Mouse (Mus musculus) stomach, postnatal 0 days (tissue): ENCODE data around the gene Mpp2. TPM values are rescaled to one million over a fixed set of nuclear protein-coding genes. Genes with fewer than 3 reads are reported as not detected.

ENCODE experiments used
- ATAC-seq: fragments of 200-750 bp; cut with Nextera tagmentation; 2 replicates; pipeline ENCODE4 v1.8.0; 2017; ENCODE audit not compliant: low FRiP score, low TSS enrichment
- DNase-seq: peaks from one replicate; pipeline ENCODE4 v3.0.0-alpha.2; 2016; ENCODE audit warnings: low spot score
- H3K27ac ChIP-seq: fragments of 300-500 bp; sonication (generic); replicated peaks from 2 replicates; pipeline ENCODE4 v1.5.1; 2014; ENCODE audit warnings: mild to moderate bottlenecking, control low read depth
- H3K27me3 ChIP-seq: fragments of 300-500 bp; sonication (generic); 2 replicates; pipeline ENCODE4 v1.6.1; 2014; ENCODE audit warnings: low read length; ENCODE audit not compliant: control insufficient read depth, insufficient read depth
- H3K36me3 ChIP-seq: fragments of 300-500 bp; sonication (generic); 2 replicates; pipeline ENCODE4 v1.6.1; 2014; ENCODE audit warnings: low read length, mixed read lengths; ENCODE audit not compliant: control insufficient read depth, insufficient read depth
- H3K4me1 ChIP-seq: fragments of 300-500 bp; sonication (generic); replicated peaks from 2 replicates; pipeline ENCODE4 v1.6.1; 2014; ENCODE audit warnings: antibody characterized with exemption; ENCODE audit not compliant: control insufficient read depth, insufficient read depth
- H3K4me2 ChIP-seq: fragments of 300-500 bp; sonication (generic); replicated peaks from 2 replicates; pipeline ENCODE4 v1.6.1; 2014; ENCODE audit warnings: low read depth, mild to moderate bottlenecking, control low read depth, moderate library complexity
- H3K4me3 ChIP-seq: fragments of 300-500 bp; sonication (generic); 2 replicates; pipeline ENCODE4 v1.5.1; 2014; ENCODE audit warnings: low read depth, low read length, control low read depth
- H3K9ac ChIP-seq: fragments of 300-500 bp; sonication (generic); 2 replicates; pipeline ENCODE4 v1.6.1; 2014; ENCODE audit warnings: mild to moderate bottlenecking, low read length, control low read depth, mixed read lengths
- H3K9me3 ChIP-seq: fragments of 300-500 bp; sonication (generic); 2 replicates; pipeline ENCODE4 v1.6.1; 2016; ENCODE audit warnings: low read length; ENCODE audit not compliant: control insufficient read depth
- CTCF ChIP-seq: IDR thresholded peaks from 2 replicates; pipeline ENCODE4 v1.5.1; 2016; ENCODE audit warnings: antibody characterized with exemption, low read depth, mild to moderate bottlenecking, moderate library complexity
- EP300 ChIP-seq: optimal IDR thresholded peaks from 2 replicates; pipeline ENCODE3; 2016; ENCODE audit warnings: antibody characterized with exemption
- WGBS: fragments of 180-500 bp; shearing (Covaris S2); extraction: QIAGEN DNeasy Blood & Tissue Kit; methylation state at CpG from one replicate; pipeline ENCODE4 v1.1.7; 2014; 5-methylcytosine and 5-hydroxymethylcytosine counted together
- polyA plus RNA-seq: library from polyadenylated mRNA; unstranded; fragments of >200 nt; fragmentation: Nextera tagmentation; extraction: Ambion mirVana; gene quantifications from 2 replicates; pipeline ENCODE4 v1.2.1, GENCODE M21; 2015

The Mpp2 gene
- polyA plus RNA-seq, 1 experiment from 2014 or later, result 2.8 TPM

- no peaks in the 10 kb centered on the region for H3K36me3 ChIP-seq
- TF ChIP-seq EP300 (no peak), CTCF (no peak)
- no peaks in the 10 kb centered on the region for H3K4me1 ChIP-seq
- H3K9ac ChIP-seq, result no peak overlapping the region
- H3K27ac ChIP-seq, result no peak overlapping the region
- DNase-seq (no peak), ATAC-seq (no peak)
- no peak overlapping the region for H3K4me2 ChIP-seq
- no peaks in the 10 kb centered on the region for H3K9me3 ChIP-seq
- no peak overlapping the region for H3K4me3 ChIP-seq
- 80% methylated on average over 9 of the region's 9 CpGs for WGBS
- no peaks in the 10 kb centered on the region for H3K27me3 ChIP-seq
Measured at GRCm38 (mm10) chr11:102019736-102020135, 68.6 kb downstream of the Mpp2 start.

DNA sequence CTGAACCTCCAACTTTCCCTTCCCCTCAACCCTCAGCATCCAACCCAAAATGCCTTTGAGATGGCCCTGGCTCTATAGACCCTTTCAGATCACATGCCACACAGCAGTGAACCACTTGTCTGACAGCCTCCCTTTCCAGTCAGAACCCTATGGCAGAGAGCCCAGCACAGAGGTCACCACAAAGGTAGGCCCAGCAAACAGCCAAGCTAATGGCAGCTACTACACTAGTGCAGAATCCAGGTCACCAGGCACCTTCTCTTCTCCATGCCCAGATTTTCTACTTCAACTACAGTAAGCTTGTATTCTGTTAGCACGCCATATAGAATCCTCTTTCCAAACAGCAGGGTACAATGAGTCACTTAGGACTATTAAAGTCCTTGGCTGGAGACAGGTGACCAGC lies 72.2 kb downstream of the Mpp2 start:
- no peak for DNase-seq
- peaks cover 2% of the 10 kb centered on the region; the same call in 1 of the 2 replicates for H3K36me3 ChIP-seq

DNA sequence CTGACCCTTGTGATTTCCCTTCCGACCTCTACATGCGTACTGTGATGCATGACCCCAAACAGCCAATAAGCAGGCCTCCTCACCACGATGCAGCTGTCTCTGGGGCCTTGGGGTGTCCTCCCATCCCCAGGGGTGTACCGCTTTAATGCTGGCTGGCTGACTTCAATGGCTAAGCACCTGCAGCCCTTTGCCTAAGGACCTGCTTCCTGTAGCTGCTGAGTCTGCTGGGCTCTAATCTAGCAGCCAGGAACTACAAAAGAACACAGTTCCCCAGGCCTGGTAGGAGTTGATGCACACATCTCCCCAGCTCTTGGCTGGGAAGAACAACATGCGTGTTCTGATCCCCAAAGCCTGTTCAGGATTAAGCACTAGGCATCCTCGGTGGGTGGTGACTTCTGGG lies 72.8 kb downstream of the Mpp2 start:
- DNase-seq (no peak), ATAC-seq (no peak)
- Histone ChIP-seq H3K4me2 (no peak overlapping the region), H3K27ac (no peak overlapping the region), H3K9me3 (no peaks in the 10 kb centered on the region), H3K9ac (no peak overlapping the region), H3K4me3 (no peak overlapping the region), H3K27me3 (no peaks in the 10 kb centered on the region), H3K36me3 (peaks cover 2% of the 10 kb centered on the region; the same call in 1 of the 2 replicates), H3K4me1 (no peaks in the 10 kb centered on the region)
- WGBS, result 77% methylated on average over 6 of the region's 6 CpGs
- TF ChIP-seq CTCF (no peak), EP300 (no peak)

More for the DNA sequence above, 72.2 kb downstream of the Mpp2 start:
- no peak for ATAC-seq
- 100% methylated on average over 1 of the region's 1 CpGs for WGBS
- no peak for TF ChIP-seq EP300
- no peak for TF ChIP-seq CTCF
- Histone ChIP-seq H3K4me2 (no peak overlapping the region), H3K4me1 (no peaks in the 10 kb centered on the region), H3K4me3 (no peak overlapping the region), H3K9ac (no peak overlapping the region), H3K27ac (no peak overlapping the region), H3K27me3 (no peaks in the 10 kb centered on the region), H3K9me3 (no peaks in the 10 kb centered on the region)

DNA sequence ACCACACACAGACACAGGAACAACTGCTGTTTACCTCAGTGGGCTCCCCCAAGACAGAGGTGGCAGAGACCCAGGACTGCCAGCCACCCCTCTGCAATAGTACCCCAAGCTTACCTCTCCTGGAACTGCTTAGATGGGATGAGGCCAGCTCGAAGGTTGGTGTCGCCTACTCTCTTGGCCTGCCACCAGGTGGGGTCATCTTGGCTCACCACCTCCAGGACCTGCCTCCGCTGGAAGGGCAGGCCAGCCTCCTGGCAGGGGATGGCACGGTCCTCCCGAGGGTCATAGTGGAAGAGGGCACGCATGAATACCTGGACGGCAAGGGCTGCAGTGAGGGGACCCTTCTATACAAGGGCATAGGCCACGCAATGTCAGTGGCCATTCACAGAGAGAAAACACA lies 75.1 kb downstream of the Mpp2 start:
- DNase-seq, result no peak
- Histone ChIP-seq H3K36me3 (peaks cover 2% of the 10 kb centered on the region; the same call in 1 of the 2 replicates), H3K27ac (no peak overlapping the region), H3K4me2 (no peak overlapping the region), H3K9me3 (no peaks in the 10 kb centered on the region), H3K4me3 (no peak overlapping the region), H3K27me3 (no peaks in the 10 kb centered on the region), H3K9ac (no peak overlapping the region), H3K4me1 (no peaks in the 10 kb centered on the region)
- ATAC-seq, result no peak
- TF ChIP-seq CTCF (no peak), EP300 (no peak)
- WGBS, result 75% methylated on average over 8 of the region's 8 CpGs

GRCm38 (mm10) chr11:102011510-102011909 lies 76.8 kb downstream of the Mpp2 start:
- 75% methylated on average over 8 of the region's 8 CpGs for WGBS
- TF ChIP-seq CTCF (no peak), EP300 (no peak)
- Histone ChIP-seq H3K36me3 (peaks cover 2% of the 10 kb centered on the region; the same call in 1 of the 2 replicates), H3K27ac (no peak overlapping the region), H3K4me1 (no peaks in the 10 kb centered on the region), H3K9me3 (no peaks in the 10 kb centered on the region), H3K9ac (no peak overlapping the region), H3K4me2 (no peak overlapping the region), H3K4me3 (no peak overlapping the region), H3K27me3 (no peaks in the 10 kb centered on the region)
- DNase-seq (no peak), ATAC-seq (no peak)

DNA sequence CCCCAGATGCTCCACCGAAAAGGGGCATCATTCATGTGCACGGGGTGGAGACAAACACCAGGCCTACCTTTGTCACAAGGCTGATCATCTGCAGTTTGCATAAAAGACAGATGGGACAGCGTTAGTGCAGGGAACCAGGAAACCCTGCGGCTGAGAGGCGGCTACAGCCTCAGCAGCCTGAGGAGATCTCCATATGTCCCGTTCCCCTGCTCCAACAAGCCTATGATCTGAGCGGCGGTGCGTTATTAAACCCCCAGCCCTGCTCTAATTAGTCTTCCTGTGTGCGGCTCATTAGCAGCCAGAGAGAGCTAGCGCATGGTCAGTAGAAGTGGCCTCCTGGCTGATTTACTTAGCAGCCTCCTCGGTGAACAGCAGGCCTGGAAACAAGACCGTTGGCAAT lies 78.2 kb downstream of the Mpp2 start:
- no peak overlapping the region for H3K9ac ChIP-seq
- peaks cover 2% of the 10 kb centered on the region; the same call in 1 of the 2 replicates for H3K36me3 ChIP-seq
- H3K27ac ChIP-seq, result no peak overlapping the region
- no peak for ATAC-seq
- no peak overlapping the region for H3K4me3 ChIP-seq
- H3K9me3 ChIP-seq, result no peaks in the 10 kb centered on the region
- no peak overlapping the region for H3K4me2 ChIP-seq
- H3K27me3 ChIP-seq, result no peaks in the 10 kb centered on the region
- no peak for DNase-seq
- WGBS, result 83% methylated on average over 13 of the region's 13 CpGs
- H3K4me1 ChIP-seq, result no peaks in the 10 kb centered on the region
- no peak for TF ChIP-seq CTCF
